Comparison of ENCODE assay signal across 9 mouse cellular contexts in the genomic region with DNA sequence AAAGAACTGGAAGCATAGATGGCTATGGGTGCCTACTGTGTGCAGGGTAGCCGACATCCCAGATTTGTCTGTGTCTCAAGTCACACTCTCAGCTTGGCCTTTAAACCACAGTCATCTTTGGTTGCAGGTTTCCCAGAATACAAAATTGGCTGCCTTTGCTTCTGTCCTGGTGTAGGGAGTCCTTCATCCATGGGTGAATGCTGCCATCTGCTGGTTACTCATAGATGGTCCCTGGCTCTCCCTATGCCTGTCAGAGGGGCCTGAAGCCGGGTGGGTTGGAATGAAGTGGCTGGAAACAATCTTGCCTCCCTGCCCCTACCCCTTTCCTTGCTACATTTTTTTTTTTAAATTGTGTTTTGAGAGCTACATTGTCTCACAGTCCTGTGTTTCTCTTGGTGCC. TPM values are rescaled to one million over a fixed set of nuclear protein-coding genes. Genes with fewer than 3 reads are reported as not detected.
DNase-seq lines count a peak whose midpoint lies in the region; ATAC-seq and TF ChIP-seq lines count a peak whose summit lies in the region.
"Had no signal": no experiment of that assay in that cellular context is flagged by ENCODE, and none has a peak within 500 bp of the region (broad histone marks: within the 10 kb centered on the region; RNA-seq: fewer than 3 reads in every experiment).

No protein-coding gene starts in this region.

- peak; percentile 98 for ATAC-seq in forebrain, embryonic 15.5 days (replicated peaks)
- ATAC-seq in hindbrain, embryonic 11.5 days (ENCODE audit: low FRiP score): peak; percentile 89
- peak; percentile 90 for ATAC-seq in lung, postnatal 0 days

- no peaks in the 10 kb centered on the region for H3K27me3 ChIP-seq in MEL (ENCODE audit: control insufficient read depth in 1 of 2, insufficient read depth in 2 of 2, low read length in 2 of 2)
- no peaks in the 10 kb centered on the region for H3K27me3 ChIP-seq in forebrain, embryonic 15.5 days
- H3K27me3 ChIP-seq in hindbrain, embryonic 11.5 days (ENCODE audit: control insufficient read depth, insufficient read depth, low read length): no peaks in the 10 kb centered on the region
- no peaks in the 10 kb centered on the region for H3K27me3 ChIP-seq in lung, postnatal 0 days (replicated peaks; ENCODE audit: insufficient read depth, low read length)

- H3K9me3 ChIP-seq in MEL (replicated peaks; ENCODE audit: insufficient read depth, low read length): no peaks in the 10 kb centered on the region
- H3K9me3 ChIP-seq in forebrain, embryonic 15.5 days: no peaks in the 10 kb centered on the region
- H3K9me3 ChIP-seq in hindbrain, embryonic 11.5 days (ENCODE audit: control insufficient read depth, low read length): no peaks in the 10 kb centered on the region
- no peaks in the 10 kb centered on the region for H3K9me3 ChIP-seq in lung, postnatal 0 days (ENCODE audit: low read length)

- H3K36me3 ChIP-seq in MEL (ENCODE audit: control insufficient read depth in 1 of 2, insufficient read depth in 2 of 2, low read length in 2 of 2): no peaks in the 10 kb centered on the region
- no peaks in the 10 kb centered on the region for H3K36me3 ChIP-seq in forebrain, embryonic 15.5 days
- H3K36me3 ChIP-seq in hindbrain, embryonic 11.5 days (ENCODE audit: control insufficient read depth, insufficient read depth, low read length): no peaks in the 10 kb centered on the region
- H3K36me3 ChIP-seq in lung, postnatal 0 days (ENCODE audit: insufficient read depth, low read length): no peaks in the 10 kb centered on the region

- no peaks in the 10 kb centered on the region for H3K79me2 ChIP-seq in MEL (ENCODE audit: control insufficient read depth, insufficient read depth, low read length, poor library complexity)

- H3K9ac ChIP-seq in MEL (ENCODE audit: control insufficient read depth, low read depth, low read length, poor library complexity, severe bottlenecking): no peak overlapping the region
- no peak overlapping the region for H3K9ac ChIP-seq in forebrain, embryonic 15.5 days (replicated peaks)
- no peak overlapping the region for H3K9ac ChIP-seq in hindbrain, embryonic 11.5 days (ENCODE audit: low read depth, low read length)
- no peak overlapping the region for H3K9ac ChIP-seq in lung, postnatal 0 days (replicated peaks; ENCODE audit: low read depth)

- TF ChIP-seq EP300 in MEL (IDR thresholded peaks at IDR 0.05; ENCODE audit: low read depth in 1 of 2, low read length in 2 of 2): no peak
- no peak for TF ChIP-seq EP300 in lung, postnatal 0 days (IDR thresholded peaks at IDR 0.05)

- TF ChIP-seq RAD21 in MEL (IDR thresholded peaks at IDR 0.05; ENCODE audit: low read depth, low read length): peak; percentile 68

- no peak overlapping the region for H3K4me2 ChIP-seq in forebrain, embryonic 15.5 days (replicated peaks)
- no peak overlapping the region for H3K4me2 ChIP-seq in hindbrain, embryonic 11.5 days (replicated peaks; ENCODE audit: low read depth, low read length)
- H3K4me2 ChIP-seq in lung, postnatal 0 days (replicated peaks; ENCODE audit: low read depth, low read length): no peak overlapping the region

- H3K4me1 ChIP-seq in MEL (ENCODE audit: control insufficient read depth in 1 of 2, insufficient read depth in 2 of 2, low read length in 2 of 2): no peaks in the 10 kb centered on the region
- no peaks in the 10 kb centered on the region for H3K4me1 ChIP-seq in forebrain, embryonic 15.5 days
- no peaks in the 10 kb centered on the region for H3K4me1 ChIP-seq in hindbrain, embryonic 11.5 days (replicated peaks; ENCODE audit: control insufficient read depth, insufficient read depth, low read length)
- no peaks in the 10 kb centered on the region for H3K4me1 ChIP-seq in lung, postnatal 0 days (ENCODE audit: insufficient read depth, low read depth, low read length)

- no peak overlapping the region for H3K4me3 ChIP-seq in MEL (ENCODE audit: control insufficient read depth in 1 of 2, insufficient read depth in 1 of 2, low read depth in 2 of 2, low read length in 2 of 2)
- no peak overlapping the region for H3K4me3 ChIP-seq in forebrain, embryonic 15.5 days
- no peak overlapping the region for H3K4me3 ChIP-seq in hindbrain, embryonic 11.5 days (ENCODE audit: low read depth, low read length)
- no peak overlapping the region for H3K4me3 ChIP-seq in lung, postnatal 0 days (ENCODE audit: low read depth, low read length)

- peak; percentile 31 to 64 (median 60); a peak in 5 of 6 replicates for TF ChIP-seq CTCF in MEL (IDR thresholded peaks at IDR 0.05 in 2 of 3, conservative IDR thresholded peaks at IDR 0.05 in 1 of 3; ENCODE audit: control insufficient read depth in 1 of 3, insufficient read depth in 1 of 3, low read depth in 2 of 3, low read length in 3 of 3, poor library complexity in 1 of 3, severe bottlenecking in 1 of 3)
- peak; percentile 92 for TF ChIP-seq CTCF in lung, postnatal 0 days (IDR thresholded peaks at IDR 0.05)

- TF ChIP-seq POLR2A in MEL (IDR thresholded peaks at IDR 0.05; ENCODE audit: control insufficient read depth in 1 of 2, insufficient read depth in 1 of 2, low read depth in 1 of 2, low read length in 2 of 2, poor library complexity in 1 of 2): no peak

- H3K27ac ChIP-seq in MEL (ENCODE audit: control insufficient read depth, low read depth, low read length): no peak overlapping the region
- H3K27ac ChIP-seq in forebrain, embryonic 15.5 days (replicated peaks): no peak overlapping the region
- no peak overlapping the region for H3K27ac ChIP-seq in hindbrain, embryonic 11.5 days (ENCODE audit: low read depth, low read length)
- no peak overlapping the region for H3K27ac ChIP-seq in lung, postnatal 0 days (ENCODE audit: low read length)
- H3K27ac ChIP-seq: macrophage had no signal

- 25% methylated on average over 2 of the region's 2 CpGs for WGBS in forebrain, embryonic 15.5 days
- WGBS in hindbrain, embryonic 11.5 days: 40% methylated on average over 2 of the region's 2 CpGs
- 20% methylated on average over 2 of the region's 2 CpGs for WGBS in lung, postnatal 0 days

- DNase-seq in MEL (ENCODE audit: low read depth, low spot score): peak; percentile 46
- peak; percentile 62 for DNase-seq in cerebellum, adult 11 months
- DNase-seq in hindbrain, embryonic 11.5 days (ENCODE audit: low spot score): peak; percentile 85
- DNase-seq in layer of hippocampus, adult 9-10 months (ENCODE audit: low spot score): peak; percentile 88
- peak; percentile 88 for DNase-seq in lung, postnatal 0 days (ENCODE audit: low spot score)
- DNase-seq in retina, postnatal 1 day: peak; percentile 85
- DNase-seq in thymus, postnatal 4 days: peak; percentile 72

TF ChIP-seq in MEL, 35 proteins besides CTCF, POLR2A, EP300 and RAD21:
- peak; percentile 67 for TF ChIP-seq SMC3 (IDR thresholded peaks at IDR 0.05; ENCODE audit: low read depth, low read length)
- no peak for TF ChIP-seq NRF1 (IDR thresholded peaks at IDR 0.05; ENCODE audit: insufficient read depth, low read depth, low read length, poor library complexity, severe bottlenecking)
- TF ChIP-seq ZC3H11A (IDR thresholded peaks at IDR 0.05; ENCODE audit: low read depth, low read length): peak; percentile 36; the same call in 1 of the 2 replicates
- TF ChIP-seq TBP (IDR thresholded peaks at IDR 0.05; ENCODE audit: low read depth, low read length): no peak

RNA-seq across cellular contexts. Expression of gene Zfp648, which starts 20.0 kb away (rescaled TPM):
- not detected in 2 replicates for total RNA-seq in MEL (2012; rRNA removed)
- not detected for polyA plus RNA-seq in MEL (2012; ENCODE audit: insufficient read depth in 1 of 2, insufficient read length in 2 of 2, low read depth in 1 of 2, low replicate concordance in 2 of 2, missing spikeins in 1 of 2)
- 0.09 and 0.18 TPM in 2 replicates for polyA plus RNA-seq in forebrain, embryonic 15.5 days (2015; fragmentation: Nextera tagmentation; extraction: Ambion mirVana)
- polyA plus RNA-seq in hindbrain, embryonic 11.5 days (2014; fragmentation: Nextera tagmentation; extraction: Ambion mirVana): 0.11 TPM in 1 of 2 replicates, not detected in the other
- not detected in 2 replicates for polyA plus RNA-seq in lung, postnatal 0 days (2015; fragmentation: Nextera tagmentation; extraction: Ambion mirVana)
- polyA plus RNA-seq: macrophage had no signal
